Mouse (Mus musculus) E14TG2a.4 (cell line): ENCODE results near the gene C1qtnf6.

Experiments
- H3K27me3 ChIP-seq: 2 replicates; pipeline ENCODE4 v1.6.1; 2014; ENCODE audit warnings: low read length, control low read depth; ENCODE audit not compliant: insufficient read depth
- H3K36me3 ChIP-seq: 2 replicates; pipeline ENCODE4 v1.6.1; 2014; ENCODE audit warnings: low read length, control low read depth; ENCODE audit not compliant: insufficient read depth
- H3K4me1 ChIP-seq: replicated peaks from 2 replicates; pipeline ENCODE4 v1.6.1; 2014; ENCODE audit warnings: low read depth, low read length, control low read depth
- H3K4me3 ChIP-seq: replicated peaks from 2 replicates; pipeline ENCODE4 v1.5.1; 2014; ENCODE audit warnings: mild to moderate bottlenecking, low read length
- H3K9me3 ChIP-seq: 2 replicates; pipeline ENCODE4 v1.6.1; 2014; ENCODE audit warnings: low read length, control low read depth
- CTCF ChIP-seq: conservative IDR thresholded peaks from 2 replicates; pipeline ENCODE4 v1.5.1; 2014; ENCODE audit warnings: low read length
- NANOG ChIP-seq: IDR thresholded peaks from 2 replicates; pipeline ENCODE4 v1.6.1; 2014; ENCODE audit warnings: borderline replicate concordance, low read length, mixed read lengths
- POU5F1 ChIP-seq: IDR thresholded peaks from 2 replicates; pipeline ENCODE4 v1.6.1; 2014; ENCODE audit warnings: low read length, borderline replicate concordance

Gene C1qtnf6

DNA sequence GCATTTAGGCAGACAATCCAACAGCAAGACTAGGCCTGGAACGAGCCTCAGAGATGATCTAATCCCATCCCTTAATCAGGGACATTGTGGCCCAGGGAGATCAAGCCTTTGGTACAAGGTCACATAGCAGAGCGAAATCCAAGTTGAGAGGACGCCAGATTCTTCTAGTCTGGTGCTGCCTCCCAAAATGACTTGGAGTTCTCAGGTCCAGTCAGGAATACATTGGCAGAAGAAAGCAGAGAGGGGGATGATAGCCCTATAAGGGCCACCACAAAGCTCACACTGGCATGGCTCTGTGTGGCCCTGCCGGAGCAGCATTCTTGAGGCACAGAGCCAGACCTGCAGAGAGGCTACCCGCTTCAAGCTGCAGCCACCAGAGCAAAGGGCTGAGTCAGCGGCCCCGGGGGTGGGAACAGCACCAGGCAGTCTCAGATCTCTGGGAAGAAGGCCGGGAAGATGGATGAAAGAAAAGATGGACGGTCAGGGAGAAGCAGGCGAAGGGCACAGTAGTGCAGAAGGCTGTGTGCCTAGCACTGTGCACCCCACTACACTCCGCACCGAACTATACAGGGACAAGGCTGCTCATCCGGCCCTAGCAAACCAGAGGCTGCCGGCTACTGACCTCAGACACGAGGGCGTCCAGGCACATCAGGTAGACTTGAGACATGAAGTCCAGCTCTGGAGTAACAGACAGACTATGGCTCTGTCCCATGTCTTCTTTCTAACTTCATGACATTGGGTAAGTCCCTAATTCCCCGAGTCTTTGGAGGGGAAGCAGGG, at the start of gene C1qtnf6:
C1qtnf6 (minus strand) TSS at position 746 of the 780 bp plus-strand sequence.
- Histone ChIP-seq H3K4me1 (peaks cover 25% of the 10 kb centered on the region), H3K36me3 (no peaks in the 10 kb centered on the region), H3K27me3 (peaks cover 5% of the 10 kb centered on the region), H3K4me3 (peak within 1 kb of the TSS; percentile 69), H3K9me3 (peaks cover 7% of the 10 kb centered on the region; the same call in 1 of the 2 replicates)
- TF ChIP-seq POU5F1 (no peak), NANOG (no peak), CTCF (no peak)

- Histone ChIP-seq H3K4me1 (peaks cover 65% of the 10 kb centered on the region), H3K27me3 (peaks cover 7% of the 10 kb centered on the region), H3K36me3 (no peaks in the 10 kb centered on the region), H3K9me3 (no peaks in the 10 kb centered on the region), H3K4me3 (no peak overlapping the region)
- TF ChIP-seq NANOG (peak; percentile 56; the same call in 1 of the 2 replicates), POU5F1 (no peak)
Measured at GRCm38 (mm10) chr15:78576284-78576810, 45.1 kb upstream of the C1qtnf6 start.

DNA sequence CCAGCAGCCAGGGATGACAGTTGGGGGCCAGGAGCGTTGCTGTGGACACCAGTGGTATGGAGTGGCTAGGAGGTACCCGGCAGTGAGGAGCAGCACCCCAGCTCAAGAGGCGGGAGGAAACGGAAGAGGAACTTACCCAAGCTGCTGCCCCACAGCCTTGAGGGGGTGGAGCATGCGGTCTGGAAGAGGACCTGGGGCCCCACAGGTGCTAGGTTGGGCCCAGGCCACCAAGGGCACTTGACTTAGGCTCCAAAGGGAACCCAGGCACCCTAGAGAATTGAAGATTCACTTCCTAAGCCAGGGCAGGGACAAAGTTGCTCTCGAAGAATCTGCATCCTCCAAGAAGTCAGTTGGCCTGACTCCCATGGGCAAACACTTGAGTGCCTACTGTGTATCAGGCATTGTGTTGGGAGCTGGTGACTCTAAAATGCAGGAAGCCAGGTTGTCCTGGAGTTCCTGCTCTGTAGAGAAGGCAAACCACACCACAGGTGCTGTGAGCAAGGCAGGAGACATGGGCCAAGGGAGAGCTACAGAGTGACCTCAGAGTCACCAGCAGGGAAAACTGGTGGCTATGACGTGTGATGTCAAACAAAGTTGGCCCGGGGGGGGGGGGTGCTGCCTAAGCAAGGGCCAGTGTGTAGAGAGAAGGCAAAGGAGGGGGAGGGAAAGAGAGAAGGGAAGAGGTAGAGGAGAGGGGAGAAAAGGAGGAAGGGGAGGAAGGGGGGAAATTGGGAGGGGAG, 41.6 kb upstream of the C1qtnf6 start, which contains the start of gene Rac2:
Rac2 (minus strand) TSS at position 126 of the 740 bp plus-strand sequence.
- peaks cover 7% of the 10 kb centered on the region for H3K27me3 ChIP-seq
- no peaks in the 10 kb centered on the region for H3K9me3 ChIP-seq
- H3K4me1 ChIP-seq: peaks cover 57% of the 10 kb centered on the region
- H3K4me3 ChIP-seq: peak within 1 kb of the TSS; percentile 43
- H3K36me3 ChIP-seq: no peaks in the 10 kb centered on the region
- TF ChIP-seq POU5F1 (no peak), CTCF (no peak), NANOG (no peak)

DNA sequence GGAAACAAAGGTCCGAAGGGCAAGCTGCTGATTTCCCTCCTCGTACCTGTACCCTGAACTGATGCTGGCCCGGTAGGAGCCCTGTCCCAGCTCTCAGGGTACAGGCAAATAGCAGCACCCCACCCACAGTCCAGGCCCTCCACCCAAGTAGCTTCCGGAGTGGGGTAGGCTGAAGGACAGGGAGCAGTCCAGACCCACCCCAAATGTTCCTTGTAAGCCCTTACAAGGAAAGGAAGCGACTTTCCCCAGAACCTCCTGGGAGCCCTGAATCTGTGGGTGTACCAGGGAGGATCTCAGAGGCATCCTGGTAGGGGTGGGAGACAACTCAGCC, 41.0 kb upstream of the C1qtnf6 start:
- no peaks in the 10 kb centered on the region for H3K9me3 ChIP-seq
- H3K27me3 ChIP-seq: peaks cover 7% of the 10 kb centered on the region
- H3K4me1 ChIP-seq: peaks cover 57% of the 10 kb centered on the region
- H3K4me3 ChIP-seq: peak overlapping the region; percentile 43
- no peak for TF ChIP-seq NANOG
- no peak for TF ChIP-seq POU5F1
- no peak for TF ChIP-seq CTCF
- no peaks in the 10 kb centered on the region for H3K36me3 ChIP-seq

DNA sequence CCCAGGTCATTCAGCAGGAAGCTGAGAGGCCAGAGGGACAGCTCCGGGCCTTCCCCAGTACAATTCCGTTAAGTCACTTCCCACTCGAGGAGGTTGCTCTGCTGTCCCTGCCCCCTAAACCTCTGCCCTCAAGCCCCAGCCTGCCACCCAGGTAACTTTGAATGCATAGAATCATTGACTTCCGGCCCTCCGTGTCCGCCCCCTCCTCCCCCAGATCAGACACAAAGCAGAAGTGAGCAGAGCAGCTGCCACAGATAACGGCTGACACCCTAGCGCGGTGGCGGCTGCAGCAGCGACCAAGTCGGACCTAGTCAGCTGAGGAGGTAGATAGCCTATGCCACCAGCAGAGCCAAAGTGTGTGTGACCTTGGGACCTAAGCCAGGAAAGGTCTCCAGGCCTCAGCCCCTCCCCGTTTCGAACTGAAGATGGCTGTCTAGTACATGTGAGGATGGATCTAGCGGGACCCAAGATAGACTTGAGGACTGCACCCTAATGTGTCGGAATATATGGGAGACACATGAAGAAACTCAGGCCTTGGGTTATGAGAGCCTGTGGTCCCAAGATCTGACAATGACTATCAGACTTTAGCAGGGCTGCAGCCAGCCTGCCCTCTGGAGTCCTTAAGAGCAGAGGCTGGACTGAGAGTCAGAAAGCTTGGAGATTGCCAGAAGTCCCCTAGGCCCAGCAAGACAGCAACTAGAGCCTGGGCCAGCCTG, 40.5 kb upstream of the C1qtnf6 start:
- Histone ChIP-seq H3K36me3 (no peaks in the 10 kb centered on the region), H3K4me3 (peak overlapping the region; percentile 43; the same call in 1 of the 2 replicates), H3K4me1 (peaks cover 52% of the 10 kb centered on the region), H3K27me3 (peaks cover 7% of the 10 kb centered on the region), H3K9me3 (no peaks in the 10 kb centered on the region)
- TF ChIP-seq POU5F1: no peak
- TF ChIP-seq NANOG: no peak
- no peak for TF ChIP-seq CTCF

- TF ChIP-seq CTCF: no peak
- TF ChIP-seq POU5F1: no peak
- no peak for TF ChIP-seq NANOG
- Histone ChIP-seq H3K36me3 (no peaks in the 10 kb centered on the region), H3K4me3 (no peak overlapping the region), H3K4me1 (peaks cover 36% of the 10 kb centered on the region), H3K27me3 (peaks cover 7% of the 10 kb centered on the region), H3K9me3 (no peaks in the 10 kb centered on the region)
Measured at GRCm38 (mm10) chr15:78570170-78570569, 39.0 kb upstream of the C1qtnf6 start.

GRCm38 (mm10) chr15:78567608-78568120, 36.4 kb upstream of the C1qtnf6 start:
- H3K4me1 ChIP-seq: peaks cover 31% of the 10 kb centered on the region
- TF ChIP-seq POU5F1 (no peak), CTCF (no peak), NANOG (no peak)
- H3K9me3 ChIP-seq: no peaks in the 10 kb centered on the region
- H3K4me3 ChIP-seq: no peak overlapping the region
- no peaks in the 10 kb centered on the region for H3K36me3 ChIP-seq
- peaks cover 5% of the 10 kb centered on the region for H3K27me3 ChIP-seq

- no peaks in the 10 kb centered on the region for H3K9me3 ChIP-seq
- 0 out of 2 replicates have a peak, but pooled peaks cover 4% of the 10 kb centered on the region for H3K27me3 ChIP-seq
- no peaks in the 10 kb centered on the region for H3K36me3 ChIP-seq
- TF ChIP-seq NANOG: no peak
- TF ChIP-seq POU5F1: no peak
- no peak for TF ChIP-seq CTCF
- H3K4me3 ChIP-seq: no peak overlapping the region
- peaks cover 10% of the 10 kb centered on the region for H3K4me1 ChIP-seq
Measured at GRCm38 (mm10) chr15:78564764-78565435, 33.7 kb upstream of the C1qtnf6 start.
